Mouse (Mus musculus): ENCODE results near the gene Crygs.

DNA sequence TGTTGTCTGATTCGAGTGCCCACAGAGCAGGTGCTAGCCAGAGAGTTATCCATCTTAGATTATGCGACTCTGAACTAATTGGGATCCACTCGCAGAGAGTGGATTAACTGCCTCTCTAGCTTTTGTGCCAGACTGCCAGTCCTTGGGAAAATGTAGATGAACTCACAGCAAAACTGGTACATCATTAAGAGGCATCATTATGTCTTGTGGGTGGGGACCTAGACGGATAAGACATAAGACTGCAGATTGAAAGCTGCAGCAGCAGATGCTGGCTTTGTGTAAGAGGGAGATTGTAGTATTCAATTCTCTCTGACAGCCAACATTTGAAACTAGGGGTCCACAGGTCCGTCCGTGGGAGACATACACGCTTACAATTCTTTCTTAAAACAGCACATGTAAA is 8.6 kb downstream of the Crygs start:
- no peak for TF ChIP-seq POLR2A (IDR thresholded peaks at IDR 0.05; ENCODE audit: low read depth, low read length)
- no peak for TF ChIP-seq CTCF (conservative IDR thresholded peaks at IDR 0.05; ENCODE audit: insufficient read depth, insufficient read length, low read depth, low read length)
